Mouse (Mus musculus) midbrain, embryonic 12.5 days (tissue): ENCODE measurements around the gene Kif19a. TPM values are rescaled to one million over a fixed set of nuclear protein-coding genes. Genes with fewer than 3 reads are reported as not detected.
A peak's percentile ranks its signal among the peaks of the same experiment; 100 is the strongest.

ENCODE experiments used
- ATAC-seq: fragments of 200-750 bp; cut with Nextera tagmentation; 2 replicates; pipeline ENCODE4 v1.8.0; 2017; ENCODE audit warnings: low read depth, moderate TSS enrichment, moderate library complexity; ENCODE audit not compliant: low FRiP score
- H3K27ac ChIP-seq: fragments of 300-500 bp; sonication (generic); replicated peaks from 2 replicates; pipeline ENCODE4 v1.5.1; 2016; ENCODE audit warnings: mild to moderate bottlenecking
- H3K27me3 ChIP-seq: fragments of 300-500 bp; sonication (generic); 2 replicates; pipeline ENCODE4 v1.6.1; 2016; ENCODE audit warnings: mild to moderate bottlenecking
- H3K36me3 ChIP-seq: fragments of 300-500 bp; sonication (generic); 2 replicates; pipeline ENCODE4 v1.6.1; 2016
- H3K4me1 ChIP-seq: fragments of 300-500 bp; sonication (generic); 2 replicates; pipeline ENCODE4 v1.6.1; 2016
- H3K4me2 ChIP-seq: fragments of 300-500 bp; sonication (generic); replicated peaks from 2 replicates; pipeline ENCODE4 v1.6.1; 2016; ENCODE audit warnings: mild to moderate bottlenecking, moderate library complexity
- H3K4me3 ChIP-seq: fragments of 300-500 bp; sonication (generic); 2 replicates; pipeline ENCODE4 v1.5.1; 2016; ENCODE audit warnings: mild to moderate bottlenecking
- H3K9ac ChIP-seq: fragments of 300-500 bp; sonication (generic); replicated peaks from 2 replicates; pipeline ENCODE4 v1.6.1; 2016; ENCODE audit warnings: mild to moderate bottlenecking, moderate library complexity
- H3K9me3 ChIP-seq: fragments of 300-500 bp; sonication (generic); 2 replicates; pipeline ENCODE4 v1.6.1; 2016; ENCODE audit warnings: mild to moderate bottlenecking
- WGBS: fragments of 180-500 bp; shearing (Covaris S2); methylation state at CpG from one replicate; pipeline ENCODE4 v1.1.7; 2016; 5-methylcytosine and 5-hydroxymethylcytosine counted together
- polyA plus RNA-seq: library from polyadenylated mRNA; unstranded; fragments of >200 nt; fragmentation: Nextera tagmentation; extraction: Ambion mirVana; gene quantifications from 2 replicates; pipeline ENCODE4 v1.2.1, GENCODE M21; 2016

Kif19a gene
- polyA plus RNA-seq, 1 experiment from 2014 or later: 0.73 TPM

- H3K4me2 ChIP-seq: no peak overlapping the region
- H3K36me3 ChIP-seq: no peaks in the 10 kb centered on the region
- H3K4me3 ChIP-seq: no peak overlapping the region
- 81% methylated on average over 22 of the region's 22 CpGs for WGBS
- H3K9ac ChIP-seq: no peak overlapping the region
- ATAC-seq: no peak
- H3K27me3 ChIP-seq: peaks cover 25% of the 10 kb centered on the region
- peaks cover 12% of the 10 kb centered on the region for H3K4me1 ChIP-seq
- H3K27ac ChIP-seq: no peak overlapping the region
- no peaks in the 10 kb centered on the region for H3K9me3 ChIP-seq
Observed at GRCm38 (mm10) chr11:114732890-114733289, 32.3 kb upstream of the Kif19a start.

- Histone ChIP-seq H3K27ac (no peak overlapping the region), H3K9me3 (no peaks in the 10 kb centered on the region), H3K4me1 (peaks cover 13% of the 10 kb centered on the region), H3K4me2 (no peak overlapping the region), H3K4me3 (no peak overlapping the region), H3K27me3 (peaks cover 31% of the 10 kb centered on the region), H3K9ac (no peak overlapping the region), H3K36me3 (no peaks in the 10 kb centered on the region)
- 90% methylated on average over 2 of the region's 2 CpGs for WGBS
- ATAC-seq: no peak
Observed at GRCm38 (mm10) chr11:114736111-114736510, 29.1 kb upstream of the Kif19a start.

- no peak overlapping the region for H3K4me3 ChIP-seq
- H3K9ac ChIP-seq: peak overlapping the region; percentile 43
- WGBS: 24% methylated on average over 11 of the region's 11 CpGs
- H3K27me3 ChIP-seq: peaks cover 31% of the 10 kb centered on the region
- peaks cover 23% of the 10 kb centered on the region for H3K4me1 ChIP-seq
- H3K27ac ChIP-seq: peak overlapping the region; percentile 22; the same call in 1 of the 2 replicates
- no peak for ATAC-seq
- no peaks in the 10 kb centered on the region for H3K9me3 ChIP-seq
- no peaks in the 10 kb centered on the region for H3K36me3 ChIP-seq
- 0 out of 2 replicates have a peak overlapping the region, but pooled peaks have one; percentile 9 for H3K4me2 ChIP-seq
Observed at GRCm38 (mm10) chr11:114736913-114737624, 28.1 kb upstream of the Kif19a start.

GRCm38 (mm10) chr11:114740598-114740997, 24.6 kb upstream of the Kif19a start:
- H3K9me3 ChIP-seq: no peaks in the 10 kb centered on the region
- 25% methylated on average over 9 of the region's 10 CpGs for WGBS
- no peak overlapping the region for H3K4me2 ChIP-seq
- H3K4me3 ChIP-seq: no peak overlapping the region
- ATAC-seq: no peak
- peaks cover 44% of the 10 kb centered on the region for H3K27me3 ChIP-seq
- no peaks in the 10 kb centered on the region for H3K36me3 ChIP-seq
- no peak overlapping the region for H3K27ac ChIP-seq
- peaks cover 27% of the 10 kb centered on the region for H3K4me1 ChIP-seq
- no peak overlapping the region for H3K9ac ChIP-seq

- H3K36me3 ChIP-seq: no peaks in the 10 kb centered on the region
- H3K27me3 ChIP-seq: peaks cover 50% of the 10 kb centered on the region
- H3K27ac ChIP-seq: peak overlapping the region; percentile 1; the same call in 1 of the 2 replicates
- H3K9ac ChIP-seq: no peak overlapping the region
- H3K4me2 ChIP-seq: no peak overlapping the region
- H3K4me3 ChIP-seq: no peak overlapping the region
- whole genome bisulfite sequencing: 10% methylated on average over 6 of the region's 6 CpGs
- H3K9me3 ChIP-seq: no peaks in the 10 kb centered on the region
- H3K4me1 ChIP-seq: peaks cover 27% of the 10 kb centered on the region
- ATAC-seq: peak; percentile 82
Observed at GRCm38 (mm10) chr11:114741451-114741850, 23.7 kb upstream of the Kif19a start.

- 0 out of 2 replicates have a peak overlapping the region, but pooled peaks have one; percentile 15 for H3K9ac ChIP-seq
- no peak overlapping the region for H3K27ac ChIP-seq
- WGBS: 2% methylated on average over 12 of the region's 12 CpGs
- ATAC-seq: peak; percentile 47; the same call in 1 of the 2 replicates
- no peaks in the 10 kb centered on the region for H3K36me3 ChIP-seq
- no peaks in the 10 kb centered on the region for H3K9me3 ChIP-seq
- H3K4me2 ChIP-seq: peak overlapping the region; percentile 39
- H3K4me3 ChIP-seq: no peak overlapping the region
- H3K4me1 ChIP-seq: peaks cover 22% of the 10 kb centered on the region
- H3K27me3 ChIP-seq: peaks cover 39% of the 10 kb centered on the region
Observed at GRCm38 (mm10) chr11:114745134-114745533, 20.1 kb upstream of the Kif19a start.

- no peak overlapping the region for H3K4me3 ChIP-seq
- no peak overlapping the region for H3K9ac ChIP-seq
- no peaks in the 10 kb centered on the region for H3K36me3 ChIP-seq
- WGBS: 85% methylated on average over 12 of the region's 12 CpGs
- H3K4me1 ChIP-seq: 0 out of 2 replicates have a peak, but pooled peaks cover 2% of the 10 kb centered on the region
- peaks cover 33% of the 10 kb centered on the region for H3K27me3 ChIP-seq
- H3K9me3 ChIP-seq: no peaks in the 10 kb centered on the region
- H3K27ac ChIP-seq: no peak overlapping the region
- H3K4me2 ChIP-seq: no peak overlapping the region
- ATAC-seq: no peak
Observed at GRCm38 (mm10) chr11:114747564-114748138, 17.5 kb upstream of the Kif19a start.

- H3K4me2 ChIP-seq: no peak overlapping the region
- WGBS: 38% methylated on average over 6 of the region's 6 CpGs
- H3K36me3 ChIP-seq: no peaks in the 10 kb centered on the region
- H3K4me1 ChIP-seq: peaks cover 12% of the 10 kb centered on the region; the same call in 1 of the 2 replicates
- H3K9ac ChIP-seq: no peak overlapping the region
- H3K27ac ChIP-seq: no peak overlapping the region
- H3K4me3 ChIP-seq: no peak overlapping the region
- ATAC-seq: no peak
- no peaks in the 10 kb centered on the region for H3K9me3 ChIP-seq
- peaks cover 28% of the 10 kb centered on the region for H3K27me3 ChIP-seq
Observed at GRCm38 (mm10) chr11:114769911-114770310, 4.7 kb downstream of the Kif19a start.

- WGBS: 66% methylated on average over 2 of the region's 2 CpGs
- H3K27me3 ChIP-seq: peaks cover 9% of the 10 kb centered on the region
- peaks cover 10% of the 10 kb centered on the region; the same call in 1 of the 2 replicates for H3K4me1 ChIP-seq
Observed at GRCm38 (mm10) chr11:114771896-114772295, 6.7 kb downstream of the Kif19a start.

GRCm38 (mm10) chr11:114780076-114780475, 14.9 kb downstream of the Kif19a start:
- no peak; the same call in 1 of the 2 replicates for ATAC-seq
- 30% methylated on average over 9 of the region's 9 CpGs for WGBS
- H3K4me2 ChIP-seq: no peak overlapping the region
- H3K27ac ChIP-seq: no peak overlapping the region
- H3K4me3 ChIP-seq: no peak overlapping the region
- no peak overlapping the region for H3K9ac ChIP-seq
- H3K9me3 ChIP-seq: no peaks in the 10 kb centered on the region
- no peaks in the 10 kb centered on the region for H3K36me3 ChIP-seq
- peaks cover 20% of the 10 kb centered on the region for H3K4me1 ChIP-seq
- H3K27me3 ChIP-seq: peaks cover 16% of the 10 kb centered on the region

More at GRCm38 (mm10) chr11:114771896-114772295, 6.7 kb downstream of the Kif19a start:
- H3K9me3 ChIP-seq: no peaks in the 10 kb centered on the region
- H3K27ac ChIP-seq: no peak overlapping the region
- H3K9ac ChIP-seq: no peak overlapping the region
- no peak overlapping the region for H3K4me3 ChIP-seq
- no peaks in the 10 kb centered on the region for H3K36me3 ChIP-seq
- H3K4me2 ChIP-seq: no peak overlapping the region
- ATAC-seq: no peak

- H3K4me3 ChIP-seq: peak overlapping the region; percentile 32
Observed at GRCm38 (mm10) chr11:114785892-114786291, 20.7 kb downstream of the Kif19a start.

GRCm38 (mm10) chr11:114786326-114786725, 21.1 kb downstream of the Kif19a start:
- 1% methylated on average over 43 of the region's 43 CpGs for WGBS
- no peak overlapping the region for H3K27ac ChIP-seq
- 0 out of 2 replicates have a peak, but pooled peaks cover 4% of the 10 kb centered on the region for H3K36me3 ChIP-seq
- H3K9me3 ChIP-seq: no peaks in the 10 kb centered on the region
- peaks cover 27% of the 10 kb centered on the region for H3K4me1 ChIP-seq
- peak overlapping the region; percentile 54 for H3K4me2 ChIP-seq
- peak overlapping the region; percentile 34; the same call in 1 of the 2 replicates for H3K9ac ChIP-seq
- ATAC-seq: 0 out of 2 replicates have a peak, but pooled peaks have one; percentile 14
- H3K27me3 ChIP-seq: peaks cover 73% of the 10 kb centered on the region
- peak overlapping the region; percentile 32 for H3K4me3 ChIP-seq

More at GRCm38 (mm10) chr11:114785892-114786291, 20.7 kb downstream of the Kif19a start:
- H3K36me3 ChIP-seq: 0 out of 2 replicates have a peak, but pooled peaks cover 3% of the 10 kb centered on the region
- H3K4me2 ChIP-seq: peak overlapping the region; percentile 54
- no peaks in the 10 kb centered on the region for H3K9me3 ChIP-seq
- H3K9ac ChIP-seq: no peak overlapping the region
- no peak overlapping the region for H3K27ac ChIP-seq
- 54% methylated on average over 10 of the region's 10 CpGs for WGBS
- no peak for ATAC-seq
- H3K27me3 ChIP-seq: peaks cover 69% of the 10 kb centered on the region
- peaks cover 24% of the 10 kb centered on the region for H3K4me1 ChIP-seq
